Mouse (Mus musculus) olfactory bulb, adult 2 months (tissue): ENCODE data around the gene 9930111J21Rik1. TPM values are rescaled to one million over a fixed set of nuclear protein-coding genes. Genes with fewer than 3 reads are reported as not detected.
"Not testable (repeated sequence)": the region's sequence is repeated elsewhere in the genome, so short reads cannot be mapped to it uniquely, and the experiment has no call there.

Source experiments
- H3K27ac ChIP-seq: fragments of 200-500 bp; 2 replicates; pipeline ENCODE4 v1.5.1; 2012; ENCODE audit warnings: low read depth, low read length; ENCODE audit not compliant: insufficient read depth
- H3K4me1 ChIP-seq: fragments of 200-500 bp; 2 replicates; pipeline ENCODE4 v1.6.1; 2012; ENCODE audit warnings: low read length; ENCODE audit not compliant: control insufficient read depth, insufficient read depth
- H3K4me3 ChIP-seq: fragments of 200-500 bp; 2 replicates; pipeline ENCODE4 v1.5.1; 2012; ENCODE audit warnings: mild to moderate bottlenecking, low read depth, low read length, moderate library complexity; ENCODE audit not compliant: insufficient read depth
- WGBS: fragments of 180-500 bp; shearing (Covaris S2); methylation state at CpG from one replicate; pipeline ENCODE4 v1.1.7; 2018; 5-methylcytosine and 5-hydroxymethylcytosine counted together
- polyA plus RNA-seq: library from polyadenylated mRNA; stranded (reverse); fragments of >200 nt; gene quantifications from 2 replicates; pipeline ENCODE4 v1.2.4, GENCODE M21; 2012; ENCODE audit warnings: low replicate concordance; ENCODE audit not compliant: missing spikeins, insufficient read depth, insufficient read length

Gene 9930111J21Rik1
- polyA plus RNA-seq = not detected in 2 replicates

GRCm38 (mm10) chr11:48979251-48979650, at the start of gene 9930111J21Rik1:
Gene 9930111J21Rik1, minus strand, starts transcription at chr11:48979398.
- not testable (repeated sequence) for H3K4me1 ChIP-seq, H3K4me3 ChIP-seq, H3K27ac ChIP-seq
- no CpG with 5 or more reads among the region's 3 CpGs for WGBS

DNA sequence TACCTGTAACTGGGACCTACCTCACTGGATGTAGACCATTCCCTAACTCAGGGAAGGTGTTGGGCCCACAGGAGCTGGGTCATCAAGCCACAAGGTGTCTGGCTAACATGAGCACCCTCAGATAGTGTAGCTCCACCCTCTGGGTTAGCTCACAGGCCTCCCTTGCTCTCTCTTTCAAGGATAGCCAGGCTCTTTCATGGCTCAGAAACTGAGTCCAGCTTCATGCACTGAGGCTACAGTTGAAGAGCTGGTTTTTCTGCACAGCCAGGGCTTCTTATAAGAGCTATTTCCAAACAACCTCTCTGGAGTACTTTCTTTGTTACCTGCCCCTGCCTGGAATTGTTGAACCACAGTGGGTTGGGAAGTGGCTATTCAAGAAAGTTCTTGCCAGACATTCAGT, 32.9 kb upstream of the 9930111J21Rik1 start:
- H3K4me1 ChIP-seq, H3K4me3 ChIP-seq: not testable (repeated sequence)

DNA sequence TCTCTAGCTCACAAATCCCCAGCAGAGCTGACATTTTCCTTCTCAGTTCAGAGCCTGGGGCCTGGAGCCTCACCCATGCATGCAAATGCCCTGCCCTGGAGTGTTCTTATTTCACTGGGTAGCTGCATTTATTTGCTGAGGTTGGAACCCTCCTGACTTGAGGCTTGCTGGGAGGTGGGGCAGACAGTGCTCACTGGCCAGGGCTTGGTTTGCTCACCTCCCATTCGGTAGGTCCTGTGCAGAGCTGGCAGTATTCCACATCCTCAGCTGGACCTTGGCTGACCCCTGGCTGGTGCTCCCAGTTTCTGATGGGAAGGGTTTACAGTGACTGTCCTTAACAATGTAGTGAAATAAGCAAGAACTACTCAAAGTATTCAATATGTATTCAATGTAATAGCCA, 27.6 kb upstream of the 9930111J21Rik1 start:
- not testable (repeated sequence) for H3K4me3 ChIP-seq, H3K27ac ChIP-seq, H3K4me1 ChIP-seq
- 40% methylated on average over 1 of the region's 1 CpGs for WGBS

More for the DNA sequence above, 32.9 kb upstream of the 9930111J21Rik1 start:
- H3K27ac ChIP-seq = not testable (repeated sequence)

GRCm38 (mm10) chr11:49006317-49006716, 27.1 kb upstream of the 9930111J21Rik1 start:
- H3K4me1 ChIP-seq, H3K4me3 ChIP-seq, H3K27ac ChIP-seq: not testable (repeated sequence)
- 73% methylated on average over 2 of the region's 2 CpGs for WGBS

DNA sequence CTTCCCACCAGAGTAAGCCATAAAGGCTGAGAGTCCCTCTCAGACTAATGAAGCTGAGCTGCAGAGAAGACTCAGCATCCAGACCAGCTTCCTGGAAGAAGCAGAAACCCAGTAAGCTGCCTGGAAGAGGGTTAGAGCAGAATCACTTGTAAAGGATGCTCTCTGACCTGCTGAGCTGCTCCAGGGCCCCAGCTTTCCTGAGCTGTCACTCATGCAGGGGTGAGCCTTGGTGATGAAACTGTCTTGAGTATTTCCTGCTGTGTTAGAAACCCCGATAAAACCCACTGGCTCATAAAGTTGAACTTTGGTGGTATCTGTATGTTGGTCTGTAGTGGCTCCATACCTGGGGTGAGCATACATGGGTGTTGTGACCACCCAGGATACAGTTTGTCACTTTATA, 21.2 kb upstream of the 9930111J21Rik1 start:
- not testable (repeated sequence) for H3K4me1 ChIP-seq, H3K27ac ChIP-seq, H3K4me3 ChIP-seq
- 78% methylated on average over 1 of the region's 1 CpGs for WGBS

- not testable (repeated sequence) for H3K27ac ChIP-seq, H3K4me3 ChIP-seq, H3K4me1 ChIP-seq
- 69% methylated on average over 2 of the region's 2 CpGs for WGBS
Observed at GRCm38 (mm10) chr11:48994018-48994417, 14.8 kb upstream of the 9930111J21Rik1 start, which contains the start of gene Tgtp1. Gene Tgtp1, minus strand, starts transcription at chr11:48994172.

DNA sequence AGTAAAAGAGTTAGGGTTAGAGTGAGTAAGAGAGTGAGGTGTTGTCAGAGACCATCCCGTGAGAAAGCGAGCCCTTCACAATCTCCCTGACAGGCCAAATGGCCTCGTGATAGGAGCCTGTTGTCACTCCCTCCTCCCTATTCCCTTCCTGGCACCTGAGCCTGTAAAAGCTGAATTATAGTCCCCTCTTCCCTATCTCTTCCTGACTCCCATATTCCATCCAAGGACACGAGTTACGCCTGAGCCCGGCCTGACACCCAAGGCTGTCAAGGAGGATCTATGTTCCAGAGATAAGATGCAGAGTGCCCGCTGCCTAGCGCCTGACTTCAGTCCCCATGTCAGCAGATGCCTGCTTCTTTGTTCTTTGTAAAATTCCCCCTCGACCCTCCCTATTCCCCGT, 14.1 kb upstream of the 9930111J21Rik1 start:
- not testable (repeated sequence) for H3K4me3 ChIP-seq, H3K27ac ChIP-seq, H3K4me1 ChIP-seq
- 85% methylated on average over 10 of the region's 10 CpGs for WGBS

DNA sequence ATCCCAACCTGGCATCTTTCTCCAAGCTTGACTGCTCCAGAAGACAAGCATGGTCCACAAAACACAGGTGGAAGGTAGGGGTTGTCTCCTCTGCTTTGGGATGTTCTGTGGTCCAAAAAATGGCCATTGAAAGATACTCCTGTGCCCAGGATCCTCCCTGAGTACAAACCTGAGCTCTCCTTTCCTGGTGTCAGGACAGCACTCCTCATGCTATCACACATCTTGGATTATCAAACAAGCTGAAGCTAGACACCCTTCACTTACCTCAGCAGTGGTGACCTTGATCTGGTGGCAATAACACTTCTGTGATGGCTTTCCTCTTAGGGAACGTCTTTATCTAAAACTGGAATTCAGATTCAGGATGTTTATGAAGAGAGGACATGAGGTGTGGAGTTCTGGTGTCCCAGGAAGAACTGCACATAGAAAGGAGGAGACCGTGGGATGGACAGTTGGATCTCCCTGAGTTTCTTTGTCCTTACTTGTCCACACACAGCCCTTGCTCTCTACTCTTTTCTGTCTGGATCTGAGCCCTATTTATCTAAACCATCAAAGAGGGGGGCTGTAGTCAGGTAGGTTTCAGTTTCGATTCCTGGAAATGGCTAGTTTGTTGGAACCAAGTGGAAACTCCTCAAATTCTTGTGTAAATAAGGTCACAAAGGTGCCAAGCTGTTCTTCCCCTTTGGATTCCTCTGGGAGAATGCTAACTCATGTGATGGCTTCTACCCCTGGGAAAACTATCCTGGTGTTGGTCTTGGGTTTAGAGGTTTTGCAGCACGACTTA, 12.7 kb upstream of the 9930111J21Rik1 start, which contains the start of gene Gm12185:
Gene Gm12185, minus strand, starts transcription at position 487 of the 781 bp plus-strand sequence.
- not testable (repeated sequence) for H3K4me3 ChIP-seq, H3K4me1 ChIP-seq, H3K27ac ChIP-seq
- WGBS = 74% methylated on average over 4 of the region's 4 CpGs

GRCm38 (mm10) chr11:48989981-48990380, 10.8 kb upstream of the 9930111J21Rik1 start:
- WGBS = 74% methylated on average over 2 of the region's 2 CpGs
- H3K4me1 ChIP-seq, H3K27ac ChIP-seq, H3K4me3 ChIP-seq: not testable (repeated sequence)

GRCm38 (mm10) chr11:48988219-48988618, 9.0 kb upstream of the 9930111J21Rik1 start:
- not testable (repeated sequence) for H3K4me1 ChIP-seq, H3K4me3 ChIP-seq, H3K27ac ChIP-seq
- WGBS = 86% methylated on average over 2 of the region's 3 CpGs

- not testable (repeated sequence) for H3K4me1 ChIP-seq, H3K4me3 ChIP-seq, H3K27ac ChIP-seq
- WGBS = no CpG with 5 or more reads among the region's 3 CpGs
Observed at GRCm38 (mm10) chr11:48982848-48983247, 3.6 kb upstream of the 9930111J21Rik1 start.

- no CpG with 5 or more reads among the region's 5 CpGs for WGBS
- H3K4me3 ChIP-seq, H3K27ac ChIP-seq, H3K4me1 ChIP-seq: not testable (repeated sequence)
Observed at GRCm38 (mm10) chr11:48980052-48980451, 854 bp upstream of the 9930111J21Rik1 start.

DNA sequence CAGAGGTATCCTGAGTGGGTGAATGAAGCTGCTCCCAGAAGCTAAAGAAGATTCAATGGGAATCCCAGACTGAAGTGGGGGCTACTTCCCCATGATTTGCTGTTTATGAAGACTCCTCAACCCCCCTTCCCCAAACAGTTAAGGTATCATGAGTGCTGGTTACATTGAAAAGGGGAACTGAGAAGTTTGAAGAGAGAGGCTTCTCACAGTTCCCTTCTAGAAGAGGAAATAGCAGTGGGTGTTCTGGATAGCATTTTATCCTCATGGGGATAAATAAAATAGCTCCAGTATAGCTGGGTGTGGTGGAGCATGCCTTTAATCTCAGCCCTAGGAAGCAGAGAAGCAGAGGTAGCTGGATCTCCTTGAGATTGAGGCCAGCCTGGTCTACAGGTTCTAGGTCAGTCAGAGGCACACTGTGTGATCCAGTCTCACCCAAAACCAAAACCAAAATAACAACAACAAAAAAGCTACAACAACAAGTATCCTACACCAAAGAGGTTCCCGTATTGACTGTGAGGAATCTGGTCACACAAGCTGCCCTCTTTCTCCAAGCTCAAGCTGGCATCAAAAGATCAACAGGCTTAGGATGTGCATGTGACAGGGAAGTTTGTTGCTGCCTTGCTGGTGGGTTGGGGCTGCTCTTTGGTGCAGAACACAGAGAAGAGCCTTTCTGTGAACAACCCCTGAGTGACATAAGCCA, 808 bp downstream of the 9930111J21Rik1 start, which contains the start of gene Olfr56:
Gene Olfr56, plus strand, starts transcription at position 650 of the 700 bp plus-strand sequence.
- no CpG with 5 or more reads among the region's 1 CpGs for WGBS
- not testable (repeated sequence) for H3K4me3 ChIP-seq, H3K4me1 ChIP-seq, H3K27ac ChIP-seq

DNA sequence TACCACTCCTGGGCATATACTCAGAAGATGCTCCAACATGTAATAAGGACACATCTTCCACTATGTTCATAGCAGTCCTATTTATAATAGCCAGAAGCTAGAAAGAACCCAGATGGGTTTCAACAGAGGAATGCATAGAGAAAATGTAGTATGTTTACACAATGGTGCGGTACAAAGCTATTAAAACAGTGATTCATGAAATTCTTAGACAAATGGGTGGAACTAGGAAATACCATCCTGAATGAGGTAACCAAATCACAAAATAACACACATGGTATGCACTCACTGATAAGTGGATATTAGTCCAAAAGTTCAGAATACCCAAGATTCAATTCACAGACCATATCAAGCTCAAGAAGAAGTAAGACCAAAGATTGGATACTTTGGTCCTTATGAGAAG, 4.5 kb downstream of the 9930111J21Rik1 start:
- WGBS = no CpG with 5 or more reads among the region's 1 CpGs
- not testable (repeated sequence) for H3K4me1 ChIP-seq, H3K27ac ChIP-seq, H3K4me3 ChIP-seq
